Mouse (Mus musculus): ENCODE measurements around the gene Traf4. TPM values are rescaled to one million over a fixed set of nuclear protein-coding genes. Genes with fewer than 3 reads are reported as not detected.
"Not testable (repeated sequence)": the region's sequence is repeated elsewhere in the genome, so short reads cannot be mapped to it uniquely, and the experiment has no call there.

Traf4 gene
- total RNA-seq, 4 experiments from 2014 or later, result 2.9 to 3.5 (median 3.2) TPM

- DNase-seq (ENCODE audit: low spot score in 2 of 2), result no peak
These were observed 19.2 kb downstream of the Traf4 start for GRCm38 (mm10) chr11:78146168-78146567.

DNA sequence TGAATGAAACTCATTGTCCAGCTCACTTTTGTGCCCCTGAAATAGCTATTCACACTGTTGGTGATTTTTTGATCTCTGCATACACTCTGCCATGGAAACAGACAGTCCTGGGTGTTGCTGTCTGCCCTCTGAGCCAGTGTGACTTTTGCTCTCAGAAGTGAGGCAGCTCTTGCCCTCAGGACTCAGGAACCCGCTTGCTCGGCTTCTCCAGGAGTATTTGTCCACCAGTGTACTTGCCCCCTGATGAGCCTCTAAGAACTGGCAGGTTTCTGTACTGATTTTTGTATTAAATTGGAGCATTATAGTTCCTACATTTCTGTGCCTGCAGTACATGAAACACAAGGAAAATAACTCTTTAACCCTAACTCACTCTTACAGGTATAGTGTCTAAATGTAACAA lies 21.9 kb downstream of the Traf4 start:
- no peak for DNase-seq (ENCODE audit: low spot score in 2 of 2)

- DNase-seq (ENCODE audit: low spot score in 2 of 2), result no peak
These were observed 24.7 kb downstream of the Traf4 start for GRCm38 (mm10) chr11:78140665-78141064.

- DNase-seq (ENCODE audit: low spot score in 2 of 2), result no peak
These were observed 27.4 kb downstream of the Traf4 start for GRCm38 (mm10) chr11:78138023-78138422.

DNA sequence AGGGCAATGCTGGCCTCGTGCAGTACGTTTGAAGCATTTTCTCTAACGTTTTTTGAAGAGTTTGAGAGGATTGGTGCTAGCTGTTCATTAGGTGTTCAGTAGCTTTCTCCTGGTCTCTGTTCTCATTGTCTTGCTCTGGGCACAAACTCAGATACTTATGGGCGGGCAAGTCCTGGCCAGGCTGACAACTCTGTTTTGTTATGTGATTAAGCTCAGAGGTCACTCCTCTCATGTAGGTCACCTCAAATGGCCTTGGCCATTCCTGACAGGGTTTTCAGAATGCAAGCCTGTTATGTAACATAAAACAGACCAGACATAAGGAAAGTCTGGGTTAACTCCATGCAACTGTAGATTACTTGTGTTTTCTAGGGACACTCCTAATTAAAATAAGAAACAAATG lies 27.8 kb downstream of the Traf4 start:
- no peak for DNase-seq (ENCODE audit: low spot score in 2 of 2)

DNA sequence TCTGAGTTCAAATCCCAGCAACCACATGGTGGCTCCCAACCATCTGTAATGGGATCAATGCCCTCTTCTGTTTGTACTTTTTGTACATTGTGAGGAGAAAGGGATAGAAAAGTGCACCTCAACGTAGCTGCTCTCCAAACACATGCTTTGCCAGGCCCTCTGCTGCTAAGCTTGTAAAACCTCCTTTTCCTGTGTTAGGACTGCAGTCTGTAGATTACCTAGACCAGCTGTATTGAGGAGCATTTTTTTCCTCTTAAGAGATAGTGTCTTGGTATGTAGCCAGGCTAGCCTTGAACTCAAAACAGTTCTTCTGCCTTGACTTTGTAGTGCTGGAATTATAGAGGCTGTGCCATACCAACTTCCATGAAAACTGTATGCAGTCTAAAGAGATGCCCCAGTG lies 29.3 kb downstream of the Traf4 start:
- DNase-seq (ENCODE audit: low spot score in 2 of 2), result no peak

GRCm38 (mm10) chr11:78135314-78135713 lies 30.1 kb downstream of the Traf4 start:
- DNase-seq (ENCODE audit: low spot score in 2 of 2), result not testable (repeated sequence)

DNA sequence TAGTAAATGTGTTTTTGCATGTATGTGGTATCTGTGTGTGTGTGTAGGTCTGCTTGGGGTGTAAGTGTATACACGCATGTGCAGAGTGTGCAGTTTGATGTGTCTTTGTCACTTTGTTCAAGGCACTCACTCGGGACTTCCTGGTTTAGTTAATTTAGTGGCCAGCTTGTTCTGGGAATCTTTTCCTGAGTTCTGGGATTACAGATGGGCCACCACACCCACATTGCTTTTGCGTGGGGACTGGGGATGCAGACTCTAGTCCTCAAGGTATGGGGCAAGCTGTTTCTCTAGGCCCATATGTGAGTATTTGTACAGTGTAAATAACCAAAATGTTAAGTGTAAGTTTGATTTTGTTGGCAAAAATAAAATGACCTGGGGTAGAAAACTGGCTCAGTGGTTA lies 31.0 kb downstream of the Traf4 start:
- DNase-seq (ENCODE audit: low spot score in 2 of 2), result no peak

GRCm38 (mm10) chr11:78133915-78134314 lies 31.5 kb downstream of the Traf4 start:
- no peak for DNase-seq (ENCODE audit: low spot score in 2 of 2)

DNA sequence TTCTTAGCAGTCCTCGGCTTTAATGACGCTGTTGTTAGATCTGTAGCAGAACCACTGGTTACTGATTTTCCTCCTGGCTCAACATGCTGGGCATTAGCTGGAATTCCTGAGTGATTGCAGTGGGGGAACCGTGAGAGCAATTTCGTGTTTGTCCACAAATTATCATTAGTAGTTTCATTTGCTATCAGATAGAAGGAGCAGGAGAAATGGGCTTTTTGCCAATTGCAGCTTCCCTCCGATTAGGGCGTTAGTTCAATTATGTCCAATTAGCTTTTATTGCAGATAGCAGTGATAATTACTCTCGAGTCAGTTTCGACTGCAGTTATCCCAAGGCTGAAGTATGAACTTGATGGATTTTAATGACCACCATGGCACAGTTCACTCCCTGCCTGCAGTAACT lies 35.9 kb downstream of the Traf4 start:
- DNase-seq (ENCODE audit: low spot score in 2 of 2), result no peak

DNA sequence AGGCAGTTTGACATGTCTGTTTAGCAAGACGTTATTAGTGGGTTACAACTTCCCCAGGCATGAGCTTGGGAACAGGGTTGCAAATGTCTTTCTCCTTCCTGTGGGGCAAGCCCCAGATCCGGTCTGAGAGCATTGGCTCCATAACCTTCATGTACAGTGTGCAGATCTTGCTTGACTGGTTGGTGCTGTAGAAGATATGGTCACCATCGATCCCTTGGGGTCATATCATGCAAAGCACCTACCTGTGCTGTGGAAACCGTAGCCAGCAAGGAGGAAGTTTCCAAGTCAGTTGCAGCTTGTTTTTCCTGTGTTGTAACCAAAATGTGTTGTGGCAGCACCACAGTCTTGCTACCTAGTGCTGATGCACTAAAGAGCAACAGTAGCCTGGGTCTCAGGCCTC lies 38.6 kb downstream of the Traf4 start:
- DNase-seq (ENCODE audit: low spot score in 2 of 2), result no peak

DNA sequence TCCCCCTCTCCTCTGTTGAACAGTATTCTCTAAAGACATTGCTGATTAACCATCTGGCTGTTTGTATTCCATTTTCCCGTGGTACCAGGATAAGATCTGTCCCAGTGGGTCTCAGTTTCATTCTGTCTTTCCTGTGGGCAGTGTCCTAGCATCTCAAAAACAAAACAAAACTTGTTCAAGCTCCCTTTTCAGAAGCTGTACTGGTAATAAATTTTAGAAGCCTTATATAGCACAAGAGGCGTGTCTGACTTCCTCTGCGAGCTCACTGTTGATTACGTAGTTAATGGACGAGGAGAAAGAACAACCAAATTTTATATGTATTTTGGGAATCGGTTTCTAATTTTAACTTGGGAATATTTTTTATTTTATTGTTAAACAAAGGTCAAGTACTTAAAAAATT lies 39.7 kb downstream of the Traf4 start:
- no peak for DNase-seq (ENCODE audit: low spot score in 2 of 2)

- DNase-seq (ENCODE audit: low spot score in 2 of 2), result no peak
These were observed 41.6 kb downstream of the Traf4 start for GRCm38 (mm10) chr11:78123782-78124181.

GRCm38 (mm10) chr11:78122815-78123214 lies 42.6 kb downstream of the Traf4 start:
- no peak for DNase-seq (ENCODE audit: low spot score in 2 of 2)

DNA sequence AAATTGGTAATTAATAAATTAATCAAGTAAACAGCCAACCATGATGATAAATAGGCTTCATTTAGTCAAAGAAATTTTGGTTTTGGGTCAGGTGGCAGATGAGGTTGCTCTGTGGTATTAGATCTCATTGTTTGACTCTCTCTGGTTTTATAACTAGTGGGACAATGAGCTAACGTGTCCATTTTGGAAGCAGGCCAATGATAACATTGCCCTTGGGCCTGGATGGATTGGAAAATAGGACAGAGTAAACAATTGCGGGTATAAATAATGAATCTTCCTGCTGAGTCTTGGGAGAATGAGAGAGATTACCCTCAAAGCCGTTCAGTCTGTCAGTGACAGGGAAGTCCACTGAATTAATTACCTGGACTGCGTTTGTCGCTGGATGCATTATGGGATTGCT lies 44.2 kb downstream of the Traf4 start:
- DNase-seq (ENCODE audit: low spot score in 2 of 2), result no peak

DNA sequence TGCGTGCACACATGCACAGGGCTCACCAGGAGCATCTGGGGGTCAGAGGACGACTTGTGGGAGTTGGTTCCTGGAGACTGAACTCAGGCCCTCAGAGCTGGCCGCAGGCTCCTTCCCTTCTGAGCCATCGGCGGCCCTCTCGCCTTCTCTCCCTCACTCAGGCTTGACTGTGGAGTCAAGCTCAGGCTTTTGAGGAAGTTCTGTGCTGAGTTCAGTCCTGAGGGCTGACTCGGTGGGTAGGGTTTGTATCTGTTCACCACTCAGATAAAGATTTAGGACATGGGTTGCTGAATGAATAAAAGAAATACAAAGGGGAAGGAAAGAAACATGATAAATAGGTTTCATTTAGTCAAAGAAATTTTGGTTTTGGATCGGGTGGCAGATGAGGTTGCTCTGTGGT lies 45.5 kb downstream of the Traf4 start:
- no peak for DNase-seq (ENCODE audit: low spot score in 2 of 2)

GRCm38 (mm10) chr11:78118467-78118866 lies 46.9 kb downstream of the Traf4 start:
- DNase-seq (ENCODE audit: low spot score in 2 of 2), result no peak

DNA sequence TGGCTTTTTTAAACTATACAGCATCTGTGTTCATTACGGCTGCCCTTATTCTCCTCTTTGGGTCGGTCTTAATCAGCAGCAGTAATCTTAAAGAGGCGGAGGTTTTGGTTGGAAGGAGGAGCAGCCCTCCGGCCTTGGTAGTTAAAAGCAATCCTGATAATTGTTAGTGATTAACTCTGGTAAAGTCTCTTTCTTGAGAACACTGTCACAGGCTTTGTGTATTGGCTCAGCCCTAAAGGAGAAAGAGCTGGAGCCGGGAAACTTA lies 49.3 kb downstream of the Traf4 start:
- no peak for DNase-seq (ENCODE audit: low spot score in 2 of 2)

DNA sequence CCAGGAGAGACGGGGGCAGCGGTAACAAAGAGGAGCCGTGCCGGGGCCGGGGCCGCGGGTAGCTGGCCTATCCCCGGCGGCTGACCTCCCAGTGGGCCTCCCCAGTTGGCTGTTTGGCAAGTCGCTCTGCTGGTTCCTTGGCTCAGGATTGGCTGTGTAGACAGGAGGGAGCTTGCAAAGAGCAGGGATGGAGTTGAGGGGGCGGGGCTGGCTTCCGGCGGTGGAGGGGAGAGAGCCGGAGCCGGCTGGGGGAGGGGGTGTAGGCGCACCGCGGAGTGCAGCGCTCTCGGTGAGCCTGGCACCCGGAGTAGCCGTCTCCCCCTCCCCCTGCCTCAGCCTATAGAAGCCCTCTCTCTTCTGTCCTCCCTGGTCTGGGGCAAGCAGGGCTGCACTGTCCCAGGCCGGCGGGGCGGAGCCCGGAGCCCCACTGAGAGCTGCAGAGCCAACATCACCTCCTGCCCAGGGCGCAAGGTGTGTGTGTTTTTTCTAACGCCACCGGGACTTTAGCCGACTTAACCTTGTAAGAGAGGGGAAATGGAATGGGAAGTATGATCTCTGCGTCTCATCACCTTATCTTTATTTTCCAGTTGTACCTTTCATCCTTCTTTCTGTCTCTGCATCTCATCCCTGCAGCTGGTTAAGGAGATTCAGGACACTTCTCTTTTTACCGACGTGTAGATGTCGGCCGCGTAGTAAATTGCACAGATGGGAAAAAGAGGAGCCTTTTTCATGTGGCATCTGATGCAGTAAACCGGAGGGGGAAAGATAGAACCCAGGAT lies 49.8 kb downstream of the Traf4 start:
- peak; percentile 86 to 90 for DNase-seq (ENCODE audit: low spot score in 2 of 2)

DNA sequence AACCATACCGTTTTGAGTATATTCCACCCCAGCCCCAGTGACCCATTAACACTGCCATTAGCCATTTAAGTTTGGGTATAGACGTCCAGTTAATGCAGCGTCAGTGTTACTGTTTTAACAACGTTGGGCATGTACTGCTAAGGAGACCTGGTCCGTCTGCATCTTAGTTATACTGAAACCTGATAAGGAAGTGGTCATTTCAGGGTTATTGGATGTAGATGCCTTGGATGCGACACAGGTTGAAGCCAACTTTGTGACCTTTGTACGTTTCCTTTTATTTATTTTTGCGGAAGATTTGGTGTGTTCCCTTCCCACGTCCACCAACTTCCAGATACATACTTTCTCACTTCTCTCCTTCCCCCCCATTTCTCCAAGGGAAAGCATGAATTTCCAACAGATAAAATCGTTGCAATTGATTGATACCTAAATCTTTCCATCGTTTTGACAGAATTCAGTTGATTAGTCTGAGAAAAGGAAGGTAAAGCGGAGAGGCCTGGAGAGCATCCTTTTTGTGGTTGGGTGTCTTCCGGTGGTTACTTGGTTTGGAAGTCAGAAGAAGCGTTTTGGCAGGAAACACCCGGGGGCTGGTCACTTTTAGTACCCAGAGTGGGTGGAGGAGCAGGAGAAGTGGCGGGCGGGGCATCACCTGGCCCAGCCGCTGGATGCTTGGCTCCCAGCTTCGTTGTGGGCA lies 50.6 kb downstream of the Traf4 start:
- no peak for DNase-seq (ENCODE audit: low spot score in 2 of 2)

DNA sequence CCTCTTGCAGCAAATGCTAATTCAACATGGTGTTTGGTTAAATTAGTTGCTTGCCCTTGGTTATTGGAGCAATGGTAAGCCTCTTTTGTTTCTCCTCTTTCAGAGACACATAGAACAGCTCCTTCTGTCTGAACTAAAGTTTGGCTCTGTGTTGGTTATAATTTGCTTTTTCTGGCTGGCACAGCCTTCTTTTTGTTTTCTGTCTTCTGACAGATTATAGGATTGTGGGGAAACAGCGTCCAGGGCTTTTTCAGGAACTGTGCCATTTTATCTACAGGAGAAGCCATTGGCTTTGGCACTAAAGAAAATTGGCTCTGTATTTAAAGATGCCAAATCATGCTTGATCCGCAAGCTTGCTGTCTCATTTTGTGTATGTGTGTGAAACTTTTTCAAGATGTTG lies 51.8 kb downstream of the Traf4 start:
- no peak for DNase-seq (ENCODE audit: low spot score in 2 of 2)

Data from gastrocnemius, adult 8-10 months (tissue).